Mouse (Mus musculus) left cerebral cortex, postnatal 36 days (tissue): Measurements from ENCODE around the gene Ankrd31. TPM values are rescaled to one million over a fixed set of nuclear protein-coding genes. Genes with fewer than 3 reads are reported as not detected.
"Not testable (repeated sequence)": the region's sequence is repeated elsewhere in the genome, so short reads cannot be mapped to it uniquely, and the experiment has no call there.

ENCODE experiments used
- DNase-seq, 2 experiments: peaks; one replicate each; pipeline ENCODE4 v3.0.0; 2021 to 2022; ENCODE audit warnings: low spot score in 2 of 2, mixed read lengths in 1 of 2
- intact Hi-C: fragments of 180-260 bp; cut with DNase I; formaldehyde crosslinking; loops from one replicate; pipeline ENCODE4 v1.15.1; 2025
- total RNA-seq, 2 experiments: library from RNA; stranded (reverse); gene quantifications; 2 replicates each; pipeline ENCODE4 v1.2.3; 2021

Ankrd31 gene
- total RNA-seq, 2 experiments from 2014 or later = 0.17 to 0.25 TPM

- intact Hi-C loops = no loop called here
- peak; percentile 80 to 85 for DNase-seq
Measured at GRCm38 (mm10) chr13:96932745-96933144, 184.7 kb downstream of the Ankrd31 start.

GRCm38 (mm10) chr13:96933367-96933766, 185.3 kb downstream of the Ankrd31 start:
- peak in 1 of 2 experiments; percentile 40 for DNase-seq

GRCm38 (mm10) chr13:96936173-96936777, 188.2 kb downstream of the Ankrd31 start:
- intact Hi-C loops = no loop called here

More at GRCm38 (mm10) chr13:96933367-96933766, 185.3 kb downstream of the Ankrd31 start:
- intact Hi-C loops = no loop called here

GRCm38 (mm10) chr13:96937059-96937558, 189.0 kb downstream of the Ankrd31 start:
- intact Hi-C loops = no loop called here
- DNase-seq = no peak

More at GRCm38 (mm10) chr13:96936173-96936777, 188.2 kb downstream of the Ankrd31 start:
- DNase-seq = no peak

- intact Hi-C loops = no loop called here
- peak in 1 of 2 experiments; percentile 33 for DNase-seq
Measured at GRCm38 (mm10) chr13:96939680-96940079, 191.6 kb downstream of the Ankrd31 start.

GRCm38 (mm10) chr13:96941481-96941880, 193.4 kb downstream of the Ankrd31 start:
- intact Hi-C loops, DNase-seq: not testable (repeated sequence)

- intact Hi-C loops = no loop called here
- peak in 1 of 2 experiments; percentile 41 for DNase-seq
Measured at GRCm38 (mm10) chr13:96943571-96943970, 195.5 kb downstream of the Ankrd31 start.

GRCm38 (mm10) chr13:96945748-96946147, 197.7 kb downstream of the Ankrd31 start:
- DNase-seq = no peak
- intact Hi-C loops = no loop called here

GRCm38 (mm10) chr13:96947722-96948121, 199.7 kb downstream of the Ankrd31 start:
- intact Hi-C loops = no loop called here
- DNase-seq = no peak

- DNase-seq = no peak
- intact Hi-C loops = no loop called here
Measured at GRCm38 (mm10) chr13:96951880-96952279, 203.8 kb downstream of the Ankrd31 start.

- DNase-seq = no peak
- intact Hi-C loops = no loop called here
Measured at GRCm38 (mm10) chr13:96956466-96956865, 208.4 kb downstream of the Ankrd31 start.

Other genes with a start within 250 kb of the Ankrd31 start
- 10 to 100 TPM; 11.7 to 15.6 TPM for gene Polk, start 205.7 kb upstream of the Ankrd31 start, total RNA-seq
- gene Col4a3bp, start 205.7 kb upstream of the Ankrd31 start, total RNA-seq = 10 to 100 TPM; 61.6 to 71.7 TPM
- gene Hmgcr, start 77.3 kb upstream of the Ankrd31 start, total RNA-seq = 100 to 1,000 TPM; 137 to 160 TPM
- 10 to 100 TPM in 1 of 2 experiments, 1 to 10 TPM in 1; 9.0 to 14.2 TPM for gene Gcnt4, start 176.4 kb downstream of the Ankrd31 start, total RNA-seq